Mouse (Mus musculus) C2C12 (cell line): Measurements from ENCODE around the gene Gja5. TPM values are rescaled to one million over a fixed set of nuclear protein-coding genes. Genes with fewer than 3 reads are reported as not detected.
"Not testable (repeated sequence)": the region's sequence is repeated elsewhere in the genome, so short reads cannot be mapped to it uniquely, and the experiment has no call there.

Source experiments
- H3K27me3 ChIP-seq: one replicate; pipeline ENCODE4 v1.6.1; 2011; ENCODE audit not compliant: control insufficient read depth, insufficient read depth, insufficient read length
- H3K36me3 ChIP-seq: one replicate; pipeline ENCODE4 v1.6.1; 2011; ENCODE audit not compliant: control insufficient read depth, insufficient read depth
- H3K4me3 ChIP-seq: one replicate; pipeline ENCODE4 v1.5.1; 2011; ENCODE audit warnings: mild to moderate bottlenecking, control low read depth; ENCODE audit not compliant: poor library complexity, insufficient read depth, severe bottlenecking
- H3K79me2 ChIP-seq: one replicate; pipeline ENCODE4 v1.6.1; 2011; ENCODE audit not compliant: control insufficient read depth, insufficient read depth
- H3K79me3 ChIP-seq: one replicate; pipeline ENCODE4 v1.6.1; 2011; ENCODE audit warnings: low read depth, control low read depth
- H3ac ChIP-seq: one replicate; pipeline ENCODE3; 2011; ENCODE audit warnings: low read depth; ENCODE audit not compliant: control insufficient read depth, insufficient read length
- CEBPB ChIP-seq: IDR thresholded peaks from one replicate; pipeline ENCODE4 v1.6.1; 2011; ENCODE audit warnings: low read depth, mild to moderate bottlenecking, control low read depth, moderate library complexity
- CTCF ChIP-seq: IDR thresholded peaks from one replicate; pipeline ENCODE4 v1.5.1; 2011; ENCODE audit not compliant: control insufficient read depth, insufficient read depth, insufficient read length
- FOSL1 ChIP-seq: IDR thresholded peaks from one replicate; pipeline ENCODE4 v1.8.0; 2011; ENCODE audit warnings: mild to moderate bottlenecking, low read length; ENCODE audit not compliant: poor library complexity, insufficient read depth, severe bottlenecking
- MAX ChIP-seq: IDR thresholded peaks from one replicate; pipeline ENCODE4 v1.6.1; 2011; ENCODE audit warnings: mild to moderate bottlenecking, control low read depth
- MYOD1 ChIP-seq: IDR thresholded peaks from one replicate; pipeline ENCODE4 v1.6.1; 2011; ENCODE audit warnings: low read depth; ENCODE audit not compliant: control insufficient read depth, insufficient read length
- MYOG ChIP-seq: IDR thresholded peaks from one replicate; pipeline ENCODE4 v1.6.1; 2011; ENCODE audit not compliant: control insufficient read depth, insufficient read length; ENCODE audit errors: extremely low read depth
- USF1 ChIP-seq: IDR thresholded peaks from one replicate; pipeline ENCODE4 v1.6.1; 2011; ENCODE audit warnings: low read depth, mild to moderate bottlenecking, control low read depth, moderate library complexity
- polyA plus RNA-seq: library from polyadenylated mRNA; unstranded; fragments of >200 nt; fragmentation: generic; extraction: Trizol; gene quantifications from one replicate; pipeline ENCODE4 v1.2.1, GENCODE M21; 2012; ENCODE audit warnings: missing spikeins

Gene Gja5
- polyA plus RNA-seq, 1 experiment = 0.12 TPM

DNA sequence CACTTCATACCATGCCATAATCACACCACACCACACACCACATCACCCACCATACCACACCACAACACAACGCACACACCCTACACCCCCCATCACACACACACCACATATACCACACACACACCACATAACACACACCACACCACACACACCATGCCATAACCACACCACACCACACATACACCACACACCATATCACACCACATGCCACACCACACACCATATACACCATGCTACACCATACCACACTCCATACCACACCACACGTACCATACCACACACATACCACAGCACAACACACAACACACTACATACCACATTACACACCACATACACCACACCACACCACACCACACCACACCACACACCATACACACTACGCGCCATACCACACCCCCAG lies 155.6 kb downstream of the Gja5 start:
- no peak for TF ChIP-seq CTCF
- TF ChIP-seq USF1 = no peak
- no peak for TF ChIP-seq CEBPB
- no peak for TF ChIP-seq FOSL1
- no peak for TF ChIP-seq MYOD1
- no peak for TF ChIP-seq MYOG
- TF ChIP-seq MAX = no peak
- Histone ChIP-seq H3K27me3 (peaks cover 15% of the 10 kb centered on the region), H3K4me3 (no peak overlapping the region), H3ac (no peak overlapping the region), H3K79me2 (no peaks in the 10 kb centered on the region), H3K36me3 (no peaks in the 10 kb centered on the region), H3K79me3 (no peaks in the 10 kb centered on the region)

DNA sequence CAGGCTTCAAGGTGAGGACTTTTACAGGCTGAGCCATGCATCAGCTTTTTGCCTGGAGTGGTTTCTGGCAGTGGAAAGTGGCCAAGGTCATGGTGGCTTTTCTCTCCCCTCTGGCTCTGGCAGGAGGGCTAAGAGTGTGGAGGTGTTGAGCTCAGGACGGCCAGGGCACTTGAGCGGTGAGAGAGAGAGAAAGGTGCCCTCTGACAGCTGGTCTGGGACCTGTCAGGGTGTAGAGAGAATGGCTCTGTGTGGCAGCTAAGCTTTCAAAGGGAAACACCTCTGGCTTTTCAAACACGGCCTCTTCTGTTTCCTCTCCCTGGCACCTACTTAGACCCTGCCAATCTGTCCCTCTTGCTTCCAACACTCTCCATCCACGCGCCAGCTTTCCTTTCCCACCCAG lies 158.3 kb downstream of the Gja5 start:
- Histone ChIP-seq H3K27me3 (peaks cover 20% of the 10 kb centered on the region), H3K4me3 (no peak overlapping the region), H3ac (no peak overlapping the region), H3K36me3 (no peaks in the 10 kb centered on the region), H3K79me2 (no peaks in the 10 kb centered on the region), H3K79me3 (no peaks in the 10 kb centered on the region)
- TF ChIP-seq CEBPB = no peak
- no peak for TF ChIP-seq USF1
- no peak for TF ChIP-seq MAX
- no peak for TF ChIP-seq MYOG
- no peak for TF ChIP-seq CTCF
- no peak for TF ChIP-seq MYOD1
- no peak for TF ChIP-seq FOSL1

DNA sequence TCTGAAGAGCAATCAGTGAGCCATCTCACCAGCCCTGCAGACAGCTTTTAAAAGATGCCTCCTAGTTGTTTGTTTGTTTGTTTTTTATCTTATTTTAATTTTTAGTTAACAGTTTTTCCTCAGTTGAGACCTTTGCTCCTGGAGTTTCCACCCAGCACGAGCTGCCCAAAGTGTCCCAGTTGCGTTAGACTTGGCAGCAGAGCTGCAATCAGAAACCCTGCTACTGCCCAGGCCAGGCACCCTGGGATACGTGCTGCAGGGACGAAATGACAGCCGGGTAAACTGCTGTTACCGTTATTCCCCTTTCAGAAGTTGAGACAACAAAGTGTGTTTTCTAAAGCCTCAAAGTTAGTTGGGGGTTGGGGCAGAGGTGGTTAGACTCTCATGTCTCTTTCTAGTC lies 159.6 kb downstream of the Gja5 start:
- no peaks in the 10 kb centered on the region for H3K79me3 ChIP-seq
- H3K27me3 ChIP-seq = peaks cover 15% of the 10 kb centered on the region
- H3K36me3 ChIP-seq = no peaks in the 10 kb centered on the region
- no peak for TF ChIP-seq FOSL1
- TF ChIP-seq MAX = no peak
- no peak for TF ChIP-seq MYOD1
- no peak for TF ChIP-seq USF1
- no peak for TF ChIP-seq CTCF
- no peak for TF ChIP-seq CEBPB
- no peak for TF ChIP-seq MYOG
- H3K4me3 ChIP-seq = no peak overlapping the region
- H3K79me2 ChIP-seq = no peaks in the 10 kb centered on the region
- no peak overlapping the region for H3ac ChIP-seq

DNA sequence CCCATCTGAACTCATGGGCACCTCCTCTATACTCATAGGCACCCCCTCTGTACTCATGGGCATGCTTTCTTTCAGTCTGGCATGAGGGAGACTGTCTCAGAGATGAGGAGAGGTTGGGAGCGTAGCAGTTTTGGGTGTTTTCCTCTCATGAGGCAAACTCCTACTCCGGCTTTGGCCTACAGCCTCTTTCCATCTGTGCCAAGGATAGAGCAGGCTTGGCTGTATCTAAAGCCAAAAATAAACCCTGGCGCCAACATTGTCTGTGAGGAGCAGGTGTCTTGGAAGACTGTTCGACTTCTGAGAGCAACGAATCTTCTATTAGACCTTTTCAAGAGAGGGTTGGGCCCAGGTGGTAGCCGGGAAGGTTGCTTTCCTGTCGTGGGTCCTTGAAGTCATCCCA lies 165.1 kb downstream of the Gja5 start:
- H3ac ChIP-seq = not testable (repeated sequence)

DNA sequence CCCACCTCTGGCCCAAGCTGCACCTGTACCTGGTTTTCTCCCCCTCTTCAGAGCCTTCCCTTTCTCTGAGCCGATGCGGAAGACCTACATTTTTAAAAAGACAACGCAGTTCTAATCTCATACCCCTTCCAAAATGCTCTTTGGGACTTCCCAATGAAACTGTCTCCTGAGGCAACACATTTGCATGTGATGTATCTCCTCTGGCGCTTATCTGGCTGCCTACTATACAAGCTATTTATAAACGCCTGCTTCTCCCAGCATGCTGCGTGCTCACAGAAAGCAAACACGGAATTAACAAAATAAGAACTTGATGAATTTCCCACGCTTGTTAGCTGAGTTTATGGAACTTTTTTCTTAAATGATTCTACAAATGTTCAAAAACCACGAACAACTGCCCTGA lies 167.4 kb downstream of the Gja5 start:
- not testable (repeated sequence) for H3K27me3 ChIP-seq, H3ac ChIP-seq, H3K4me3 ChIP-seq, H3K79me2 ChIP-seq, H3K36me3 ChIP-seq, H3K79me3 ChIP-seq

More for the DNA sequence above, 165.1 kb downstream of the Gja5 start:
- H3K79me2 ChIP-seq, H3K79me3 ChIP-seq, H3K4me3 ChIP-seq, H3K27me3 ChIP-seq, H3K36me3 ChIP-seq: not testable (repeated sequence)

DNA sequence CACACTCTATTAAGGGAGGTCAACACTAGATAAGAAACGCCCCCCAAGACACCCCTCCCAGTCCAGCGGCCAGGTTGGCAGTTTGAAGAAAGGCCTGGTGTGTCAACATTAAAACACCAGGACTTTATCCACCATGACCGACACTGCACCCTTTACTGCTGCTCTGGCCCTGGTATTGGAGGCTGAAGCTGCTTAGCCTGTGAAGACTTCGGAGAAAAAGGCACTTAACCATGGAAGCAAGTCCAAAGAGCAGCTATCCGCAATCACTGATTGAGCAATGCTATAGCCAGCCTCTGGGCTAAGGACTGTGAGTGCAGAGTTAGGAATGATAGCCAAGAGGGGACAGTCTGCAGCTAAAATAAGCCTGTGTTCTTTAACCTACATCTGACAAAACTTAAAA lies 167.9 kb downstream of the Gja5 start:
- not testable (repeated sequence) for H3K27me3 ChIP-seq

DNA sequence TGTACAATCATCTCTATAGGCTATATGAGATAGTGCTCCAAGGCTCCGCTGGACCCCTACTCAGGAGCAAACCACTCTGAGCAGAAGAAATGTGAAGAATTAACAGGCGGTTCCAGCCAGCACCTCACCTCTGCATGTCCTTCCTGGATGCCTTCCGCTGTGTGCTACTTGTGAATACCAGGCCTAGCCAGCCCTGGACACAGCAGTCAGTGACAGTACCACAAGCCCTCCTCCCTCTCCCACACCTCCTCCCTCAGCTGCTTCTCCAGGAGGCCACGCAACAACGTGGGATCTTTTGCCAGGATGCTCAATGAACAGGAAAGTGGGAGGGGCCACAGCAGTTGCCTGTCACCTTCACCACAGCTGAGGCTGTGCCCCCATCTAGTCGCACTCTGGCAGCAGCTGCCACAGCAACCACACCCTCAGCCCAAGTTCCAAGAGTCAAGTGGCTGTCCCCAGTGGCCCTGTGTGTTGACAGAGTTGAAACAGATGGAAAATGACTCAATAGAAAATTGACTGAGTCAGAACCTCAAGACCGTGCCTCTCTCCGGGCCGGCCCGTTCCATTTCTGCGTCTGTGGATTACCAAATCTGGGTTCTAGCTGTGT lies 171.4 kb downstream of the Gja5 start:
- not testable (repeated sequence) for H3K79me2 ChIP-seq, H3K36me3 ChIP-seq, H3ac ChIP-seq, H3K4me3 ChIP-seq, H3K79me3 ChIP-seq, H3K27me3 ChIP-seq

More for the DNA sequence above, 167.9 kb downstream of the Gja5 start:
- not testable (repeated sequence) for H3ac ChIP-seq, H3K79me3 ChIP-seq, H3K36me3 ChIP-seq, H3K79me2 ChIP-seq, H3K4me3 ChIP-seq
